In the genomic region with DNA sequence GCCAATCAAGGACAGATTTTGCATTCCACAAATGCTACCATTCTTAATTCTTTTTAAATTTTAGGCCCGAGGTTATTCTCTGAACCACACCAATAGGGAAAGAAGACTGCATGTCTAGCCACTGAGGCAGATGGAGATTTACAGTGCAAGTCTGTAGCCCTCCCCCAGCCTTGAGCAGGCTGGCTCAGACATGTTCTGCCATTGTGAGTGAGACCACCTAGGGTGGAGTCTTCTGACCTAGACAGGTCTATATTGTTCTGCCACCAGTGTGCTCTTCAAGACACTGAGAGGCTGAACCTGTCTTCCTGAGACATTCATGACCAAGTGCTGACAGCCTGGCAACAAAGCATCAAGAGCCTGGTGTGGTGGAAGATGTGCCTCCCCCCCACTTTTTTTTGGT, we compare ENCODE assay signal across 16 mouse cellular contexts.
"Had no signal": no experiment of that assay in that cellular context is flagged by ENCODE, and none has a peak within 500 bp of the region (broad histone marks: within the 10 kb centered on the region; RNA-seq: fewer than 3 reads in every experiment).

No protein-coding gene starts in this region.

- DNase-seq: retina, postnatal 1 day; right cerebral cortex, adult 18-20 months; right cerebral cortex, postnatal 14 days; right cerebral cortex, postnatal 25 days; right cerebral cortex, postnatal 4 days; spleen, adult 18-20 months; thymus, adult 18-20 months; thymus, adult 2 months; thymus, postnatal 14 days; thymus, postnatal 25 days; thymus, postnatal 36 days; thymus, postnatal 4 days had no signal

- H3K9ac ChIP-seq: neural tube, embryonic 12.5 days; neural tube, embryonic 13.5 days; stomach, embryonic 15.5 days had no signal

- H3K4me3 ChIP-seq: neural tube, embryonic 12.5 days; neural tube, embryonic 13.5 days; stomach, embryonic 15.5 days had no signal

- H3K36me3 ChIP-seq: neural tube, embryonic 12.5 days; neural tube, embryonic 13.5 days; stomach, embryonic 15.5 days had no signal

- H3K27ac ChIP-seq: neural tube, embryonic 12.5 days; neural tube, embryonic 13.5 days; stomach, embryonic 15.5 days; stomach, postnatal 0 days had no signal

- H3K27me3 ChIP-seq: neural tube, embryonic 12.5 days; neural tube, embryonic 13.5 days; stomach, embryonic 15.5 days had no signal

- H3K9me3 ChIP-seq: stomach, embryonic 15.5 days had no signal

- H3K4me2 ChIP-seq: neural tube, embryonic 12.5 days; neural tube, embryonic 13.5 days; stomach, embryonic 15.5 days had no signal

- H3K4me1 ChIP-seq: neural tube, embryonic 12.5 days; neural tube, embryonic 13.5 days; stomach, embryonic 15.5 days had no signal
